Mouse (Mus musculus) skeletal muscle tissue, postnatal 0 days (tissue): ENCODE results near the gene Gm36245. TPM values are rescaled to one million over a fixed set of nuclear protein-coding genes. Genes with fewer than 3 reads are reported as not detected.

ENCODE experiments used
- polyA plus RNA-seq: library from polyadenylated mRNA; unstranded; fragments of >200 nt; fragmentation: Nextera tagmentation; extraction: Ambion mirVana; gene quantifications from 2 replicates; pipeline ENCODE4 v1.2.1, GENCODE M21; 2015

Gene Gm36245
- polyA plus RNA-seq: not detected in 2 replicates

DNA sequence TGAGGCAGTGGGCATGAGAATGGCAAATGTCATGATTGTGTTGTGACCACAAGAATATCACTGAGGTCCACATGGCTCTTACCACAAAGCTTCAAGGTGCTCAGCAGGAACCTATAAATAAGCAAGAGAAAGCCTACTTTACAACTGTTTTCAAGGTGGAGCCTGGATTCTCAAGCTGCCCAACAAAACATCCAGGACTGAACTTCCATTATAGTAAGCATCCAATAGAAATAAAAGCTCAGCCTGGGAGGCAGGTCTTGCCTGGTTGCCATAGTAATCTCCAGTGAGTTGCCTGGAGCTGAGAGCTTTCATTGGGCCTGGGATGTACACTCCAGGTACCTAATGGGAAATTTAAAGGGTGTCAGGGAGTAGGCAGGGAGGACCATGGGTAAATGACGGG is at the start of gene Gm36245:
Gene Gm36245, plus strand, starts transcription at position 301 of the 400 bp plus-strand sequence.

DNA sequence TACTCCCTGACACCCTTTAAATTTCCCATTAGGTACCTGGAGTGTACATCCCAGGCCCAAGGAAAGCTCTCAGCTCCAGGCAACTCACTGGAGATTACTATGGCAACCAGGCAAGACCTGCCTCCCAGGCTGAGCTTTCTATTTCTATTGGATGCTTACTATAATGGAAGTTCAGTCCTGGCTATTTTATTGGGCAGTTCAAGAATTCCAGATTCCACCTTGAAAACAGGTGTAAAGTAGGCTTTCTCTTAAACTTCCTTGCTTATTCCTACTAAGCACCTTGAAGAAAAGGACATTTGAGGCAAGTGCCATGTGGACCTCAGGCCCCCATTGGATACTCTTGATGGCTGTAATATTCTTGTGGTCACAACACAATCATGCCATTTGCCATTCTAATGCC is 37.3 kb upstream of the Gm36245 start, which contains the start of gene 1700025B11Rik:
Gene 1700025B11Rik, minus strand, starts transcription at position 101 of the 400 bp plus-strand sequence.

DNA sequence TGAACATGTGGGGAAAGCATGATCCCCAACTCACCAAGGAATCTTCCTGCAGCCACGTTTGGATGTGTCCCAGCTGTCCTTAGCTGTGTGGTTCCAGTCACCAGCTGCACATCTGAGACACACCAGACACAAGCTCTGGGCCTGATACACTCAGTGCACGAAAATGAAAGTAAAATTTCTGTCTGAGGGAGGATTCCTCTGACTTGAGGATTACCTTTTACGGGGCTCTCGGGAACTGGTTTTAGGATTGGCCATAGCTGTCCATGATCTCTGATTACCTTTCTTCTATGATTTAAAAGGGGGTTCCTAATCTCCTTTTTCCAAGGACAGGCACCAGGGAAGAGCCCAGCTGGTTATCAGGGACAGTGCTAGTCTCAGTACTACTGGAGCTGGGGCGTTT is 3.1 kb upstream of the Gm36245 start, which contains the start of gene Apol10b:
Gene Apol10b, minus strand, starts transcription at position 165 of the 400 bp plus-strand sequence.

DNA sequence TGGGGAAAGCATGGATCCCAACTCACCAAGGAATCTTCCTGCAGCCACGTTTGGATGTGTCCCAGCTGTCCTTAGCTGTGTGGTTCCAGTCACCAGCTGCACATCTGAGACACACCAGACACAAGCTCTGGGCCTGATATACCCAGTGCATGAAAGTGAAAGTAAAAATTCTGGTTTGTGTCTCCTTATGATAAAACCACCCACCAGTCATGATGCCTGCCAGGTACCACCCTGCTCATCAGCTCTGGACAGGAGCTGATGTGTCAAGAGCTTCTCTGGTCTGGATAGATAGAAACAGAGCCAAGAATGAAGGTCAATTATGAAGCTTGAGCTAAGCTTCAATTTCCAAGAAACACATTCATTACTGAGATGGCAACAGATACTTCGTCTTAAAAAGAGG is 44.1 kb downstream of the Gm36245 start, which contains the start of gene Apol11b:
Gene Apol11b, minus strand, starts transcription at position 111 of the 400 bp plus-strand sequence.

Other genes with a start within 250 kb of the Gm36245 start
- not detected in 2 replicates for gene Apol7a, start 200.1 kb upstream of the Gm36245 start, polyA plus RNA-seq
- 0.22 TPM in 1 of 2 replicates, not detected in the other for gene Apol9a, start 188.1 kb upstream of the Gm36245 start, polyA plus RNA-seq
- not detected in 2 replicates for gene Apol7b, start 151.8 kb upstream of the Gm36245 start, polyA plus RNA-seq
- gene Apol10a, start 122.2 kb upstream of the Gm36245 start, polyA plus RNA-seq: not detected in 2 replicates
- not detected in 2 replicates for gene Apol11a, start 91.0 kb upstream of the Gm36245 start, polyA plus RNA-seq
- 0.06 and 0.15 TPM in 2 replicates for gene Apol7c, start 65.9 kb upstream of the Gm36245 start, polyA plus RNA-seq
- not detected in 2 replicates for gene 1700025B11Rik, start 37.4 kb upstream of the Gm36245 start, polyA plus RNA-seq
- gene Apol10b, start 3.1 kb upstream of the Gm36245 start, polyA plus RNA-seq: 0.12 and 0.15 TPM in 2 replicates
- gene Apol11b, start 44.0 kb downstream of the Gm36245 start, polyA plus RNA-seq: not detected in 2 replicates
- not detected in 2 replicates for gene Apol7e, start 99.6 kb downstream of the Gm36245 start, polyA plus RNA-seq
- not detected in 2 replicates for gene Apol9b, start 129.8 kb downstream of the Gm36245 start, polyA plus RNA-seq
- gene Apol8, start 157.7 kb downstream of the Gm36245 start, polyA plus RNA-seq: not detected in 2 replicates
- 15.6 and 16.8 TPM in 2 replicates for gene Myh9, start 242.9 kb downstream of the Gm36245 start, polyA plus RNA-seq